Mouse (Mus musculus) olfactory bulb, adult 2 months (tissue): ENCODE measurements around the gene Lamc2.

Source experiments
- CTCF ChIP-seq: fragments of 200-500 bp; IDR thresholded peaks from 2 replicates; pipeline ENCODE4 v1.5.1; 2012; ENCODE audit warnings: low read depth, mild to moderate bottlenecking, low read length, moderate library complexity; ENCODE audit not compliant: insufficient read depth
- POLR2A ChIP-seq: fragments of 200-500 bp; IDR thresholded peaks from 2 replicates; pipeline ENCODE4 v1.6.1; 2012; ENCODE audit warnings: mild to moderate bottlenecking, low read depth, low read length, moderate library complexity; ENCODE audit not compliant: insufficient read depth

- no peak for TF ChIP-seq CTCF
- no peak for TF ChIP-seq POLR2A
Measured at GRCm38 (mm10) chr1:153140747-153141228, 45.5 kb downstream of the Lamc2 start.
